Mouse (Mus musculus) heart, postnatal 36 days (tissue): ENCODE results near the gene Gfm2. TPM values are rescaled to one million over a fixed set of nuclear protein-coding genes. Genes with fewer than 3 reads are reported as not detected.

Experiments used
- DNase-seq, 2 experiments: peaks; one replicate each; pipeline ENCODE4 v3.0.0; 2021 to 2022
- intact Hi-C: fragments of 180-260 bp; cut with DNase I; formaldehyde crosslinking; loops from one replicate; pipeline ENCODE4 v1.15.1; 2025
- total RNA-seq, 2 experiments: library from RNA; stranded (reverse); gene quantifications; 2 replicates each; pipeline ENCODE4 v1.2.3; 2021

The Gfm2 gene
- total RNA-seq, 2 experiments from 2014 or later, result 50.5 to 50.7 TPM

DNA sequence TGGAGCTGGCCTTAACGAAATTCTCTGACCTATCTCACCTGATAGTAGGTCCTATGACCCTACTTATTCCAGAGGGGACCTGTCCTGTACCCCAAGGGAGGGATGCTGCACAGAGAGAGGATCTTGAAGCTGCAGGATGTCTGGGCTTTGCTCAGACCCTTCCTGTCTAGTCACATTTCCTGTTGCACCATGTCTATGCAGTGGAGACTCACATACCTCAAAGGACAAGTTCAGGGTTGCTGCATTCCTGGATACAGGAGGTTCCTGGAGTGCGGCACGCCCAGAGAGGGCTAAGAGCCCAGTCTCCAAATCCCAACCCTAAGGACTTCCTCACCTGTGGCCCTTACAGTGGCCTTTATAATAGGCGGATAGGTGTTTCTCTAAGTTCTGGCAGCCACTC lies 48.6 kb downstream of the Gfm2 start:
- DNase-seq, result no peak

DNA sequence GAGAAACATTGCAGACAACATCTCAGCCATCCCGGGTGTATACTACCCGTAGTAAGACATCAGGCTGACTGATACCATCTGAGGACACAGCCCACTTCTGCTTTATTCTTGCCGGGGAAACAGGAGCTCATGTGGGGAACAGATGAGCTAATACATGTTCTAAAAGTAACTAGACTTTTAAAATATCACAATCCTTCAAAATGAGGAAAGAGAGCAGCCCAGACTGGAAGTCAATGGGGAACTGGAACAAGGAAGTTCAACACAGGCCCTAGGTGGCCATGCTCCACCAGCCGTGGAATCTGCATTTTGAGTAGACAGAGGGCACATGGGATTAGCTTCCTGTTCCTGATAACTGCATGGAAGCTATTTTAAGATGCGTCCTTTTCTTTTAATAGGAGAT lies 50.0 kb downstream of the Gfm2 start:
- no peak for DNase-seq

More for the DNA sequence above, 48.6 kb downstream of the Gfm2 start:
- intact Hi-C loops, result no loop called here

GRCm38 (mm10) chr13:97192649-97193048 lies 54.9 kb downstream of the Gfm2 start:
- intact Hi-C loops, result loop anchor here (10.0 kb wide), 1 partner anchor 1072 kb away; the partner anchor contains the start of genes Ankra2 and Utp15
- no peak for DNase-seq

More for the DNA sequence above, 50.0 kb downstream of the Gfm2 start:
- intact Hi-C loops, result no loop called here

DNA sequence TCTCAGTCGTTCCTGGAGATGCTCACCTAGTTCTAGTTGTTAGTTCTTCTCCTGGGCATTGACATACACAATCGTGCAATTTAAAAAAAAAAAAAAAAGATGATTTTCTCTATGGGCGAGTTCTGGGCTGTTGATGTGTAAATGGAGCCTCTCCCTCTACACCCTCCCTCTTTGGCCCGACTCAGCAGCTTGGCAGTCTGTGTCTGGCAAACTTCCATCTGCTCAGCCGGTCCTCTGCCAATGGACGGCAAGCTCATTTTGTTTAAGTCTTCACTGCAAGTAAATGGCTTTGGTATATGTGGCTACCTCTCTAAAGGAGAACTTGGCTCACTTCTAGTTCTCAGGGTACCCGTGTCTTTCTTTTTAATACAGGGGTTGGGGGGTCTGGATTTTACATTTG lies 55.7 kb downstream of the Gfm2 start:
- DNase-seq, result peak; percentile 70 to 74
- intact Hi-C loops, result loop anchor here (10.0 kb wide), 1 partner anchor 1071 kb away; the partner anchor contains the start of genes Ankra2 and Utp15

DNA sequence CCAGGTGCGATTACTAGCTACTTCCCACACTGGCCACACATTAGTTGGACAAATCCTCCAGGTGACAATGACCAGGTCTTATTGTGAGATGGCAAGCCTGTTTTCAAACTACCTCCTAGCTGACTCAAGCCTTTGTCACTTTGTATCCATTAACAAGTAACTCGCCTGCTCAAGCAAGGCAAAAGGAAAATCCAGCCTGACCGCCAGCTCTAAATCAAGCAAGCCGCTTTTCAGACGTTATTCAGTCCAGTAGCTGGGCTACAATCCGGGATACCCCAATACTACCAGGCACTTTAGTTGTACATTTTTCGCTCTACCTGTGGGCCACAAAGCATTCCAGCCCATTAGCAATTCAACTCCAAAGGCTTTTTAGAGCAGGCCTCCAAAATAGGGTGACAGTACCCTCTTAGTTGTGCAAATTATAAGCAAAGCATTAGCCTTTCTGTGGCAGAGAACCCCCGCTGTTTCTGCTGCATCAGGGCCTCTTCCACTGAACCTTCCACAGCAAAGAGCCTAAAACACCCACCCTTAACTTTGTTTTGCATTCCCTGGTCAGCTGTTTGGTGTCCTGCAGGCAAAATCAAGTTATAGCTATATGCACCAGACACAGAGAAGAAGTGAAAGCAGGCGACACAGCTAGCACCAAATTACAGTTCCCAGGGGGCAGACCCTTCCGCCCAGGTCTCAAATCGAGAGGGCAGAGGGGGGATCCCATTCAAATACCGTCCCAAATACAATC lies 58.6 kb downstream of the Gfm2 start:
- DNase-seq, result no peak
- intact Hi-C loops, result loop anchor here (10.0 kb wide), 1 partner anchor 1068 kb away; the partner anchor contains the start of genes Ankra2 and Utp15

- intact Hi-C loops, result loop anchor here (10.0 kb wide), 1 partner anchor 1068 kb away; the partner anchor contains the start of genes Ankra2 and Utp15
- no peak for DNase-seq
Observed at GRCm38 (mm10) chr13:97196925-97197218, 59.1 kb downstream of the Gfm2 start.

GRCm38 (mm10) chr13:97197932-97198562 lies 60.3 kb downstream of the Gfm2 start, which contains the start of gene Hexb:
TSS of gene Hexb (minus strand) at chr13:97198357.
- intact Hi-C loops, result loop anchor here (10.0 kb wide), 1 partner anchor 1067 kb away; the partner anchor contains the start of genes Ankra2 and Utp15
- peak; percentile 93 to 95 for DNase-seq

DNA sequence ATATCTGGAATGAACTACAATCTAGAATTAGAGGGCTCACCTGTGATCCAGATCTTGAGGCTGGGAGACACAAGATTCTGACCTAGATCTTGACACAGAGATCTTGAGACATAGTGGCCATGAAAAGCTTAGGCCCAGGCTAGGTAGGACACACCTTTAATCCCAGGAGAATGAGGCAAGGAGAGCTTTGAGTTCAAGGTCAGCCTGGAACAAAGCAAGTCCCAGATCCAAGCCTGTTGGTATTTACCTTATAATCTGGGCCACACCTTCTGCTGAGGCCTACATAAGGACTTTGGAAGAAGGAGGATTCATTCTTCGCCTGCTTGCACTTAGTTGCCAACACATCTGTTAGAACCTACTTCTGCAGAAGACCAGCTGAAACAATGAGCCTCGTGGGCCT lies 61.4 kb downstream of the Gfm2 start:
- intact Hi-C loops, result loop anchor here (10.0 kb wide), 1 partner anchor 1066 kb away; the partner anchor contains the start of genes Ankra2 and Utp15
- no peak for DNase-seq

GRCm38 (mm10) chr13:97201076-97201475 lies 63.3 kb downstream of the Gfm2 start:
- DNase-seq, result no peak
- intact Hi-C loops, result no loop called here

DNA sequence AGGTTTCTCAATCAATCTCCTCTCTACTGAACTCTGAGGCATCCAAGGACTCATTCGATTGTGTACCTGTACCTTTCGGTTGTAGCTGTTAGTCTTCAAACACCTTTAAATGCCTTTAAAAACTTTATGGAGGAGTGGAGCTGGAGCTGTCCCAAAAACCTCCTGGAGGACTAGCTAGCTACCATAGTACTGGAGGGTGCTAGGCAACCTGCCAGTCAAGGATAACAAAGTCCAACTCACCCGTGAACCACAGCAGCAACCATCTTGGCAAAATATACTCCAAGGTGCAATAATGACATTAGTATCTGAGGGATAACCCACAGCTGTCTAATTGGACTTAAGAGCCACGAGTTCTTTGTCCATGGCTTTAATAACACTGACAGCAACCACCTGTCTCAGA lies 64.2 kb downstream of the Gfm2 start:
- intact Hi-C loops, result no loop called here
- DNase-seq, result no peak

DNA sequence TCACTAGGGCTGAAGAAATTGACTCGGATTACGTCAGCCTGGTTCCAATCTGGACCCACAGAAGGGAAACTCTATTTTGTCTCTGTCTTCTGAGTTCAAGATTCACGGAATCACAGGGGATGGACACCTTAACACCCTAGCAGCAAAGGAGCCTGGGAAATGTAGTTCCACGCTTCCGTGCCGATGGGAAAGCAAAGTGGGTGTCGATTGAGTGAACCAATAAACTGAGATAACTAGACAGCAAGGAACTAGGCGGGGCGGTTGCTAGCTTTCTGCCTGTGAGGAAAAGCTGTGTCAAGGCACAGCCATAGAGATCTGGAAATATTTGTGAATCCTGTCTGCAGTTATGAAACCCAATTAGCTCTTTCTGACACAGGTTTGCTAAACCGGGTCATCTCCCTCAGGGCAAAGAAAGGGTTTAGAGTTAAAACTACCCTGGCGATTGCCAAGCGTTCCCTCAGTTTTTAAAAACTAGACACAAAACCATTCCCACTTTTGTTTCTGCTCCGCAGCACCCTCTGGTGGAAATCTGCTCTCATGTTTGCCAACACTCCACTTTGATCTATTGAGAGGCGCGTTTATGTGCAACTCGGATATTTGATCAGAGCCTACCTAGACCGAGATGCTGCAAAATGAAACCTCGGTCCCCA lies 67.4 kb downstream of the Gfm2 start:
- DNase-seq, result peak; percentile 87 to 88
- intact Hi-C loops, result no loop called here

- DNase-seq, result no peak
- intact Hi-C loops, result no loop called here
Observed at GRCm38 (mm10) chr13:97206046-97206445, 68.3 kb downstream of the Gfm2 start.

- intact Hi-C loops, result no loop called here
- DNase-seq, result no peak
Observed at GRCm38 (mm10) chr13:97207472-97208111, 69.9 kb downstream of the Gfm2 start.

- intact Hi-C loops, result no loop called here
- no peak for DNase-seq
Observed at GRCm38 (mm10) chr13:97208112-97208478, 70.4 kb downstream of the Gfm2 start.

DNA sequence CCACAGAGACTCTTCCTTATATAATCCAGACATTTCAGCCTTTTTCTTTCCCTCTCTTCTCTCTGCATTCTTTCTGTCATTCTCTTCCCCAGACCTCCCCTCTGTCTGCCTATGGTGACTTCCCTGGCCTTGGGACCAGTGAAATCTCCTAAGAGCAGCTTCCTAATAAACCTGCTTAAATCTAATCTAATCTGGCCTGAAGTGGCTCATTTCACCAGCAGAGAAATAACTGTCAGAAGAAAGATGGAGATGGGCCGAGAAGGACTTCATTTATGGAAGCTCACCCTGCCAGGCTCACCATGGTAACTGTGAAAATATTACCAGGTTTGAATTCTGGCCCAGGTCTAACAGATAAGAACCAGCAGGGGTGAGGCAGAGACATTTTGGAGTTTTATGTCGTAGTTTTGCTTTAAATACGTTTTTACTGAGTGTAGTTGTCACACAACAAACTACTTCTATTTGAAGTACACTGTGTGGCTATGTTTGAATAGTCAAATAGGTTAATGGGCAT lies 70.8 kb downstream of the Gfm2 start:
- DNase-seq, result no peak
- intact Hi-C loops, result no loop called here

GRCm38 (mm10) chr13:97214583-97215268 lies 77.0 kb downstream of the Gfm2 start:
- DNase-seq, result no peak
- intact Hi-C loops, result no loop called here

DNA sequence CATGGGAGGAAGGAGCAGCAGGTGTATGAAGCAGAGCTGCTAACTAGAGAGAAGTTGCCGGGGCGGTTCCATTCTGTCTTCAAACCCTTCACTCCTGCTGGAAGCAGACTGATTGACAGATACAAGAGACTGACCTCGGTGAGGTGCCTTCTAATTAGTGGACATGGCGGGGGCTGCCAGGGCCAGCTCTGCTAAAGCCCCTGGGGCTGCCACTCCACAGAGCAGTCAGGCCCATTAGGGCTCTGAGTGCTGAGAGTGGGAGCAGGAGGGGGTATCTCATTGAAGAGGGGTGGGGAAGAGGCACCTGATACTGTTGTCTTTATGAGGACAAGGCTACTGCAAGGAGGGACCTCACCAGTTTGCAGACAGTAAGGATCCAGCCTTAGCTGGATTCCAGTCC lies 77.8 kb downstream of the Gfm2 start:
- DNase-seq, result no peak
- intact Hi-C loops, result no loop called here

GRCm38 (mm10) chr13:97216196-97216595 lies 78.5 kb downstream of the Gfm2 start:
- DNase-seq, result no peak
- intact Hi-C loops, result no loop called here

DNA sequence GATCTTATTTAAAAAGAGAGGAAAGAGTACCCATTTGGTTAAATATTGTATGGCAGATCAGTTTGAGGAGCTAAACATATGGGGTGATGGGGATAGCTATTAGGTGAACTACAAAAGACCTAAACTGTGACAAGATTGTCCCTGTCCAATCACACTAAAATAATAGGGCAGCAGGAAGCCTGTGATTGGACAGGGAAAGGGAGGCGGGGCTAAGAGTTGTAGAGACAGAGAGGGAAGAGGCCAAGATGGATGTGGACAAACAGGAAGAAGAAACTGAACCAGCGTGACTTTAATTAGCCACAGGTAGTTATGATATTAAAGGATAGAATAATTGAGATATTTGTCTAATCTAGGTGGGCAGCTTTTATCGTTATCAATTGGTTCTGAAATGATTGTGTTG lies 82.3 kb downstream of the Gfm2 start:
- intact Hi-C loops, result no loop called here
- DNase-seq, result no peak

DNA sequence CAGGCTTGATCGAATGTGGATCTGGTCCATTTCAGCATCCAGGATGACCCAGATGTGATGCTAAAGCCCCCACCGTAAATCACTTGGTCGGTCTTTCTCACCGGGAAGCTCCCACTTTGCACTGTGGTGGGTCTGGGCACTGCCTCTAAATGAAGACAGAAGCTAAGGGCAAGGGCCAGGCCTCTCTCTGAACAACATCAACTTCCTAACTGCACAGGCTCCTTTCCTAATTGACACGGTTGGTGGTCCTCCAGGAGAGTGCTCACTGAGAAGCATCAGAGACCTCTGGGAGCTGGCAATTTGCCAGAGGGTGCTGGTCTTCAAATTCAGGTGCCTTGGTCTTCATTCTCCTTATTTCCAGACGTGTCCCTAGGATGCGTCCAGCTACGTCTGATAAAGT lies 86.1 kb downstream of the Gfm2 start:
- intact Hi-C loops, result no loop called here

More for the DNA sequence above, 86.1 kb downstream of the Gfm2 start:
- no peak for DNase-seq
